Mouse (Mus musculus) heart, adult 9 months (tissue): ENCODE results near the gene Muc5b.
"Not testable (repeated sequence)": the region's sequence is repeated elsewhere in the genome, so short reads cannot be mapped to it uniquely, and the experiment has no call there.

Source experiments
- DNase-seq, 2 experiments: peaks; one replicate each; pipeline ENCODE4 v3.0.0; 2022; ENCODE audit warnings: low spot score in 2 of 2

Muc5b gene

GRCm38 (mm10) chr7:141838779-141839178 lies at the start of gene Muc5b:
Gene Muc5b, plus strand, starts transcription at chr7:141839070.
- DNase-seq = no peak

- no peak for DNase-seq
Measured at GRCm38 (mm10) chr7:141794251-141794650, 44.6 kb upstream of the Muc5b start.

- DNase-seq = no peak
Measured at GRCm38 (mm10) chr7:141803206-141803605, 35.7 kb upstream of the Muc5b start.

- no peak for DNase-seq
Measured at GRCm38 (mm10) chr7:141805384-141805783, 33.5 kb upstream of the Muc5b start.

- DNase-seq = not testable (repeated sequence)
Measured at GRCm38 (mm10) chr7:141807823-141808222, 31.0 kb upstream of the Muc5b start.

GRCm38 (mm10) chr7:141809933-141810332 lies 28.9 kb upstream of the Muc5b start:
- not testable (repeated sequence) for DNase-seq

- no peak for DNase-seq
Measured at GRCm38 (mm10) chr7:141813321-141813720, 25.5 kb upstream of the Muc5b start.

GRCm38 (mm10) chr7:141815361-141815760 lies 23.5 kb upstream of the Muc5b start:
- DNase-seq = no peak

GRCm38 (mm10) chr7:141817355-141818075 lies 21.4 kb upstream of the Muc5b start:
- DNase-seq = no peak

- DNase-seq = no peak
Measured at GRCm38 (mm10) chr7:141818267-141818666, 20.6 kb upstream of the Muc5b start.

GRCm38 (mm10) chr7:141822582-141823261 lies 16.1 kb upstream of the Muc5b start:
- no peak for DNase-seq

GRCm38 (mm10) chr7:141823699-141824098 lies 15.2 kb upstream of the Muc5b start:
- no peak for DNase-seq

- no peak for DNase-seq
Measured at GRCm38 (mm10) chr7:141824398-141824797, 14.5 kb upstream of the Muc5b start.

- DNase-seq = no peak
Measured at GRCm38 (mm10) chr7:141835941-141836340, 2.9 kb upstream of the Muc5b start.

GRCm38 (mm10) chr7:141836423-141836822 lies 2.4 kb upstream of the Muc5b start:
- no peak for DNase-seq

GRCm38 (mm10) chr7:141840354-141840753 lies 1.5 kb downstream of the Muc5b start:
- no peak for DNase-seq

GRCm38 (mm10) chr7:141861046-141861445 lies 22.2 kb downstream of the Muc5b start:
- DNase-seq = no peak

- DNase-seq = no peak
Measured at GRCm38 (mm10) chr7:141869644-141870043, 30.8 kb downstream of the Muc5b start.

GRCm38 (mm10) chr7:141870553-141870952 lies 31.7 kb downstream of the Muc5b start:
- no peak for DNase-seq

- DNase-seq = no peak
Measured at GRCm38 (mm10) chr7:141874891-141875290, 36.0 kb downstream of the Muc5b start.

GRCm38 (mm10) chr7:141878813-141879212 lies 39.9 kb downstream of the Muc5b start:
- no peak for DNase-seq

GRCm38 (mm10) chr7:141892151-141892550 lies 53.3 kb downstream of the Muc5b start:
- no peak for DNase-seq

- DNase-seq = no peak
Measured at GRCm38 (mm10) chr7:141901825-141902224, 63.0 kb downstream of the Muc5b start.
